ENCODE assay signal across 8 mouse cellular contexts in genomic region chr10:41684548-41684996, GRCm38 (mm10). TPM values are rescaled to one million over a fixed set of nuclear protein-coding genes. Genes with fewer than 3 reads are reported as not detected.
DNase-seq lines count a peak whose midpoint lies in the region; ATAC-seq and TF ChIP-seq lines count a peak whose summit lies in the region.

No protein-coding gene starts in this region.

- peak; percentile 3 to 19 for DNase-seq in heart, adult 18-20 months
- no peak for DNase-seq in heart, adult 8-10 months (ENCODE audit: low spot score)
- peak; percentile 86 for DNase-seq in kidney, adult 2 months
- DNase-seq in lung, postnatal 0 days (ENCODE audit: low spot score), result peak; percentile 66
- DNase-seq in stomach, postnatal 0 days (ENCODE audit: low spot score), result peak; percentile 71
- no peak for DNase-seq in spleen, postnatal 4 days (ENCODE audit: low spot score in 2 of 2)
- DNase-seq in right cerebral cortex, postnatal 4 days, result no peak

- H3K27ac ChIP-seq in embryonic facial prominence, embryonic 12.5 days, result no peak overlapping the region
- H3K27ac ChIP-seq in kidney, adult 2 months (ENCODE audit: insufficient read depth, low read depth, low read length), result peak overlapping the region; percentile 37
- no peak overlapping the region for H3K27ac ChIP-seq in lung, postnatal 0 days (ENCODE audit: low read length)
- 0 out of 2 replicates have a peak overlapping the region, but pooled peaks have one; percentile 14 for H3K27ac ChIP-seq in stomach, postnatal 0 days (replicated peaks)

- H3K27me3 ChIP-seq in embryonic facial prominence, embryonic 12.5 days, result 0 out of 2 replicates have a peak, but pooled peaks cover 4% of the 10 kb centered on the region
- no peaks in the 10 kb centered on the region for H3K27me3 ChIP-seq in kidney, adult 2 months (replicated peaks; ENCODE audit: control insufficient read depth, insufficient read depth, low read length)
- H3K27me3 ChIP-seq in lung, postnatal 0 days (replicated peaks; ENCODE audit: insufficient read depth, low read length), result no peaks in the 10 kb centered on the region
- H3K27me3 ChIP-seq in stomach, postnatal 0 days (ENCODE audit: control insufficient read depth, insufficient read depth, low read length), result no peaks in the 10 kb centered on the region

- H3K9me3 ChIP-seq in embryonic facial prominence, embryonic 12.5 days, result peaks cover 7% of the 10 kb centered on the region; the same call in 1 of the 2 replicates
- H3K9me3 ChIP-seq in lung, postnatal 0 days (ENCODE audit: low read length), result no peaks in the 10 kb centered on the region
- H3K9me3 ChIP-seq in stomach, postnatal 0 days (ENCODE audit: control insufficient read depth, low read length), result no peaks in the 10 kb centered on the region

- peaks cover 5% of the 10 kb centered on the region; the same call in 1 of the 2 replicates for H3K4me1 ChIP-seq in embryonic facial prominence, embryonic 12.5 days
- H3K4me1 ChIP-seq in kidney, adult 2 months (ENCODE audit: control insufficient read depth, insufficient read depth, low read length), result peaks cover 3% of the 10 kb centered on the region; the same call in 1 of the 2 replicates
- H3K4me1 ChIP-seq in lung, postnatal 0 days (ENCODE audit: insufficient read depth, low read depth, low read length), result no peaks in the 10 kb centered on the region
- no peaks in the 10 kb centered on the region for H3K4me1 ChIP-seq in stomach, postnatal 0 days (replicated peaks; ENCODE audit: control insufficient read depth, insufficient read depth)

- H3K9ac ChIP-seq in embryonic facial prominence, embryonic 12.5 days, result 0 out of 2 replicates have a peak overlapping the region, but pooled peaks have one; percentile 38
- no peak overlapping the region for H3K9ac ChIP-seq in lung, postnatal 0 days (replicated peaks; ENCODE audit: low read depth)
- H3K9ac ChIP-seq in stomach, postnatal 0 days (ENCODE audit: low read length), result no peak overlapping the region

- H3K4me3 ChIP-seq in embryonic facial prominence, embryonic 12.5 days, result peak overlapping the region; percentile 9; the same call in 1 of the 2 replicates
- peak overlapping the region; percentile 15; the same call in 1 of the 2 replicates for H3K4me3 ChIP-seq in kidney, adult 2 months (ENCODE audit: insufficient read depth, low read depth, low read length)
- H3K4me3 ChIP-seq in lung, postnatal 0 days (ENCODE audit: low read depth, low read length), result 0 out of 2 replicates have a peak overlapping the region, but pooled peaks have one; percentile 5
- no peak overlapping the region for H3K4me3 ChIP-seq in stomach, postnatal 0 days (ENCODE audit: low read depth, low read length)

- H3K4me2 ChIP-seq in embryonic facial prominence, embryonic 12.5 days (replicated peaks), result peak overlapping the region; percentile 39
- peak overlapping the region; percentile 47 for H3K4me2 ChIP-seq in lung, postnatal 0 days (replicated peaks; ENCODE audit: low read depth, low read length)
- H3K4me2 ChIP-seq in stomach, postnatal 0 days (replicated peaks; ENCODE audit: low read depth), result peak overlapping the region; percentile 29

- TF ChIP-seq POLR2A in kidney, adult 2 months (IDR thresholded peaks at IDR 0.05; ENCODE audit: low read depth, low read length), result no peak

- TF ChIP-seq CTCF in kidney, adult 2 months (conservative IDR thresholded peaks at IDR 0.05; ENCODE audit: insufficient read depth, insufficient read length, low read depth, low read length), result no peak; the same call in 1 of the 2 replicates
- peak; percentile 44 for TF ChIP-seq CTCF in lung, postnatal 0 days (IDR thresholded peaks at IDR 0.05)
- TF ChIP-seq CTCF in stomach, postnatal 0 days (IDR thresholded peaks at IDR 0.05; ENCODE audit: low read depth), result peak; percentile 48

- WGBS in embryonic facial prominence, embryonic 12.5 days, result 2% methylated on average over 21 of the region's 21 CpGs
- 4% methylated on average over 21 of the region's 21 CpGs for WGBS in kidney, adult 2 months
- 3% methylated on average over 21 of the region's 21 CpGs for WGBS in lung, postnatal 0 days
- WGBS in stomach, postnatal 0 days, result 4% methylated on average over 21 of the region's 21 CpGs

- TF ChIP-seq EP300 in lung, postnatal 0 days (IDR thresholded peaks at IDR 0.05), result no peak
- no peak for TF ChIP-seq EP300 in stomach, postnatal 0 days (optimal IDR thresholded peaks at IDR 0.05)

- H3K36me3 ChIP-seq in embryonic facial prominence, embryonic 12.5 days, result no peaks in the 10 kb centered on the region
- no peaks in the 10 kb centered on the region for H3K36me3 ChIP-seq in kidney, adult 2 months (ENCODE audit: control insufficient read depth, insufficient read depth, low read length)
- no peaks in the 10 kb centered on the region for H3K36me3 ChIP-seq in lung, postnatal 0 days (ENCODE audit: insufficient read depth, low read length)
- H3K36me3 ChIP-seq in stomach, postnatal 0 days (ENCODE audit: control insufficient read depth, insufficient read depth, low read length), result no peaks in the 10 kb centered on the region

- no peak for ATAC-seq in embryonic facial prominence, embryonic 12.5 days (ENCODE audit: insufficient number of reproducible peaks, insufficient read depth, low FRiP score, low TSS enrichment)
- peak; percentile 79 for ATAC-seq in lung, postnatal 0 days
- peak; percentile 81 for ATAC-seq in stomach, postnatal 0 days (ENCODE audit: low FRiP score, low TSS enrichment)

RNA-seq across cellular contexts. Expression of gene Ccdc162, which starts 31.9 kb away (rescaled TPM):
- total RNA-seq in heart, adult 18-20 months (2021), result under 1 TPM; 0.22 to 0.46 TPM
- under 1 TPM in 1 of 4 experiments, not detected in 3; 0.20 TPM for total RNA-seq in heart, adult 8-10 months (2022)
- 0.91 and 0.93 TPM in 2 replicates for polyA plus RNA-seq in embryonic facial prominence, embryonic 12.5 days (2016; fragmentation: Nextera tagmentation; extraction: Ambion mirVana)
- polyA plus RNA-seq in kidney, adult 2 months (2012; rRNA removed), result 2.1 and 2.5 TPM in 2 replicates
- 2.2 and 3.0 TPM in 2 replicates for polyA plus RNA-seq in lung, postnatal 0 days (2015; fragmentation: Nextera tagmentation; extraction: Ambion mirVana)
- polyA plus RNA-seq in stomach, postnatal 0 days (2015; fragmentation: Nextera tagmentation; extraction: Ambion mirVana), result 0.69 TPM in 2 replicates

Comparison
In these comparisons a context has a peak if more than half of its experiments do, and no peak if none do; other contexts are left out.
1. DNase-seq: peak in heart, adult 18-20 months (2 of 2), kidney, adult 2 months (single experiment), lung, postnatal 0 days (single experiment) and stomach, postnatal 0 days (single experiment); none in heart, adult 8-10 months (single experiment), spleen, postnatal 4 days (0 of 2) and right cerebral cortex, postnatal 4 days (single experiment).
2. H3K27ac ChIP-seq: peak in kidney, adult 2 months (single experiment) and stomach, postnatal 0 days (single experiment); none in embryonic facial prominence, embryonic 12.5 days (single experiment) and lung, postnatal 0 days (single experiment).
3. Peak in every context shown above with its lines, with median percentiles within 50 percentile points of each other: H3K4me2 ChIP-seq.